Comparison of ENCODE assay signal across 9 mouse cellular contexts in genomic region chr7:99664571-99665485, GRCm38 (mm10). TPM values are rescaled to one million over a fixed set of nuclear protein-coding genes. Genes with fewer than 3 reads are reported as not detected.
DNase-seq lines count a peak whose midpoint lies in the region; ATAC-seq lines count a peak whose summit lies in the region.
"Had no signal": no experiment of that assay in that cellular context is flagged by ENCODE, and none has a peak within 500 bp of the region (broad histone marks: within the 10 kb centered on the region; RNA-seq: fewer than 3 reads in every experiment).

No protein-coding gene starts in this region.

- H3K4me2 ChIP-seq in kidney, embryonic 15.5 days = no peak overlapping the region

- ATAC-seq in kidney, embryonic 15.5 days (replicated peaks; ENCODE audit: low FRiP score) = no peak
- no peak for ATAC-seq in erythroblast, adult 5-6 weeks (replicated peaks; ENCODE audit: low FRiP score, poor library complexity, severe bottlenecking)
- ATAC-seq: Patski had no signal

- no peaks in the 10 kb centered on the region for H3K27me3 ChIP-seq in kidney, embryonic 15.5 days

- peaks cover 30% of the 10 kb centered on the region for H3K4me1 ChIP-seq in kidney, embryonic 15.5 days

- no peaks in the 10 kb centered on the region for H3K9me3 ChIP-seq in kidney, embryonic 15.5 days (replicated peaks)

- no peaks in the 10 kb centered on the region for H3K36me3 ChIP-seq in kidney, embryonic 15.5 days

- no peak overlapping the region for H3K9ac ChIP-seq in kidney, embryonic 15.5 days

- H3K27ac ChIP-seq in kidney, embryonic 15.5 days = 0 out of 2 replicates have a peak overlapping the region, but pooled peaks have one; percentile 25

- DNase-seq in kidney, adult 18-20 months = no peak
- DNase-seq in cerebellum, adult 18-20 months = peak; percentile 81 to 89
- DNase-seq in gastrocnemius, postnatal 25 days = peak; percentile 94
- peak; percentile 68 to 69 for DNase-seq in layer of hippocampus, postnatal 14 days (ENCODE audit: low spot score in 2 of 2)
- peak; percentile 74 for DNase-seq in ovary, adult 18-20 months (ENCODE audit: low spot score)
- no peak for DNase-seq in B cell, adult 2 months

- 24% methylated on average over 11 of the region's 11 CpGs for WGBS in kidney, embryonic 15.5 days

- H3K4me3 ChIP-seq in kidney, embryonic 15.5 days (replicated peaks) = no peak overlapping the region

RNA-seq across cellular contexts. Expression of gene Tpbgl, which starts 37.9 kb away (rescaled TPM):
- polyA plus RNA-seq in kidney, embryonic 15.5 days (2015; fragmentation: Nextera tagmentation; extraction: Ambion mirVana) = 0.84 and 1.1 TPM in 2 replicates
- total RNA-seq in gastrocnemius, postnatal 25 days (2021) = 10 to 100 TPM; 42.5 to 46.1 TPM
- 1 to 10 TPM; 4.7 to 5.2 TPM for total RNA-seq in layer of hippocampus, postnatal 14 days (2021)
- total RNA-seq in erythroblast, adult 5-6 weeks (2015; ENCODE audit: low replicate concordance) = not detected in 2 replicates
- not detected in 2 replicates for total RNA-seq in erythroblast, adult 5-6 weeks (2017; ENCODE audit: low replicate concordance)

RNA-seq across cellular contexts. Expression of gene Slco2b1, which starts 46.3 kb away (rescaled TPM):
- polyA plus RNA-seq in kidney, embryonic 15.5 days (2015; fragmentation: Nextera tagmentation; extraction: Ambion mirVana) = 2.4 and 2.8 TPM in 2 replicates
- total RNA-seq in gastrocnemius, postnatal 25 days (2021) = 1 to 10 TPM; 3.9 to 4.7 TPM
- 10 to 100 TPM; 17.6 to 18.0 TPM for total RNA-seq in layer of hippocampus, postnatal 14 days (2021)
- 2.3 and 3.3 TPM in 2 replicates for total RNA-seq in erythroblast, adult 5-6 weeks (2015; ENCODE audit: low replicate concordance)
- total RNA-seq in erythroblast, adult 5-6 weeks (2017; ENCODE audit: low replicate concordance) = 1.3 and 4.6 TPM in 2 replicates
- polyA plus RNA-seq: Patski had no signal

Comparison
In these comparisons a context has a peak if more than half of its experiments do, and no peak if none do; other contexts are left out.
1. DNase-seq: peak in cerebellum, adult 18-20 months (2 of 2), gastrocnemius, postnatal 25 days (single experiment), layer of hippocampus, postnatal 14 days (2 of 2) and ovary, adult 18-20 months (single experiment); none in kidney, adult 18-20 months (single experiment) and B cell, adult 2 months (0 of 2).
2. RNA of gene Tpbgl, which starts 37.9 kb away (total RNA-seq): 42.5 to 46.1 TPM in gastrocnemius, postnatal 25 days; 4.7 to 5.2 TPM in layer of hippocampus, postnatal 14 days and not detected in erythroblast, adult 5-6 weeks; every median in the first group is over 4 times any median in the second.